Mouse (Mus musculus): ENCODE data around the gene Numbl.

Gene Numbl

DNA sequence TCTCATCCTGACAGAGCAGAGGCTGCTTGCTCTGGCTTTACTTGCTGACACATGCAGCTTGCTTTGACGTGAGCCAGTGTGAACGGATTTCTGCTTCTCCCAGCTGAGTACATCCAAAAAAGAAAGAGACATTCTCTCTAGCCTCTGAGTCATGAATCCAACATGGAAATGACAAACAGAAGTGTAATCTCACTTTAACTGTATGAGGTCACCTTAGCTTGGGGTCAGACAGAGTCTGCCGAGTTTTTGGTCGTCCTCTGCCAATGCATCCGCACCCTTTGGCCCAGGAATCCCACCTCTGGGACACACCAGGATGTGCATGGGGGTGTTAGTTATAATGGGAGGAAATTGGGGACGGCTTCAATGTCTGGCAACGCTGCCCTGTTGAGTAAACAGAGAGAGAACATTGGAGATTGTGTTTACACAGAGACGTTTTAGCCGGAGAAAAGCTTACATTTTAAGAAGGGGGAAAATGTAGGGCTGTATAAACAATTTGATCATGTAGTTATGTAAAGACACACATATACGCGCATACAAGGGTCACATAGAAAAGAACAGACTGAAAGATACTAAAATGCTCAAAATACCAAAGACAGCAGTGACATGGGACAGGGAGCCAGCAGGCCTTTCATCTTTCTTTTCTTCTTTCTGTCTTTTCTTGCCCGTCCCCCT lies 33.7 kb downstream of the Numbl start:
- DNase-seq (ENCODE audit: low read depth in 2 of 2, low spot score in 2 of 2), result no peak

DNA sequence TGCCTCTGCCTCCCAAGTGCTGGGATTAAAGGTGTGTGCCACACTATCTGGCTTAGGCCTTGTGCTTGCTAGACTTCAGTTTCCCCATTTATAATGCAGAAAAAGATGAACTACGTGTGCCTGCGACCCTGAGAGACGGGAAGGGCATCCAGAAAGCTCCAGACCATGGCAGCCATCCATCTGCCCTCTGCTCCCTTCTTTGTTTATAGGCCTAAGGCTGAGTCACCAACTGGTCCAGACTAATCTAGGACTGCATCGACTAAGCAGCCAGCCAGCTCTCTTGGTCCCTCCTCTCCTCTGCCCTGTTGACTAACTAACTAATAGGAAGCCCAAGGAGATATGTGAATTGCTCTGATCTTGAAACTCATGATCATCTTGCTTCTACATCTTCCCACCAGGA lies 37.7 kb downstream of the Numbl start:
- no peak for DNase-seq (ENCODE audit: low read depth in 2 of 2, low spot score in 2 of 2)

DNA sequence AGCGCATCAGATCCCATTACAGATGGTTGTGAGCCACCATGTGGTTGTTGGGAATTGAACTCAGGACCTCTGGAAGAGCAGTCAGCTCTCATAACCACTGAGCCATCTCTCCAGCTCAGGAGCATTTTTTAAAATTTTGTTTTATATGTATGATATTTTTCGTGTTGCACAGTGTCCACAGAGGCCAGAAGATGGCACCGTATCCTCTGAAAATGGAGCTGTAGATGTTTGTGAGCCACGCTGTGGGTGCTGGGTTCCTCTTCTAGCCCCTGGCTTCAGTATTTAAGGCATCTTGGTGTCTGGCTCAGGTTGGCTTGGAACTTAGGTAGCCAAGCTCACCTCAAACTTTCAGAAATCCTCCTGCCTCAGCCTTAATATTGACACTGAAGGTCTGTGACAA lies 38.3 kb downstream of the Numbl start:
- DNase-seq (ENCODE audit: low read depth in 2 of 2, low spot score in 2 of 2), result no peak

DNA sequence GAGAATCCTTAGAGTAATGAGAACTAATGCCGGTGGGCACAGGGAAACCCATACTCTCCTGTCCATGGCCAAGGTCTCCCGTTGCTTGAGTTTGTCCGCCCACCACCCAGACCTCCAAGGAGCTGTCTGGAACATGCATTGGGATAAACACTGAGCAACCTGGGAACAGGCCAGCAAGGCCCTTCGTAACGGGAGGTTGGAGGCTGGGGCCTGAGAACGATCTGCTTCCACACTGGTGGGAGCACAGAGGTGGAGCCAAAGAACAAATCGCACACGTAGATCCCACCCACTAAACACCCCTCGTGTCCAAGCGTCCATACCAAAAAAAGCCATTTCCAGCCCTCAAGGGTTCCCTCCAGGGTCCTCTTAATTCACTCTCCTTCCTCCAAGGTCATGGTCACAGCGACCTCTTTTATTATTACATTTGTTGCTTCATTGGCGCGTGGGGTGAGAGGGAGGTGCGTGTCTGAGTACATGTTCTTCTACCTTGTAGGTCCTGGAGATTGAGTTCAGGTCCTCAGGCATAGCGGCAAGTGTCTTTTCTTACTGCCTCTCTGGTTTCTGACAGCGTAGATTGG lies 39.9 kb downstream of the Numbl start:
- no peak for DNase-seq (ENCODE audit: low read depth in 2 of 2, low spot score in 2 of 2)

DNA sequence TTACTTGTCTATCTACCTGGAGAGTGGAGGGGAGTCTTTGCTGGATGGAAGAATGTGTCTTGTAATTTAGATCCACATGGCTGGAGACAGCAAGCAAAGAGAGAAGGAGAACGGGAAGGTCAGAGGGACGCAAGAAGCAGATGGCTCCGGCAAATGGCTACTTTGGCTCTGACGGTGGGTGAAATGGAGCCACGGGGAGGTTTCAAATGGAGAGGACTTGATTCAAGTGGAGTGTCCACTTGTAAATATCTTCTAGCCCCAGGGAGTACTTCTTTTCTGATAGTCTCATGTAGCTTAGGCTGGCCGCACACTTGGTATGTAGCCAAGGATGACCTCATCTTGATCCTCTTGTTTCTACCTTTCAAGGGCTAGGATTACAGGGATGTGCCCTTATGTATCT lies 40.6 kb downstream of the Numbl start:
- DNase-seq (ENCODE audit: low read depth in 2 of 2, low spot score in 2 of 2), result no peak

DNA sequence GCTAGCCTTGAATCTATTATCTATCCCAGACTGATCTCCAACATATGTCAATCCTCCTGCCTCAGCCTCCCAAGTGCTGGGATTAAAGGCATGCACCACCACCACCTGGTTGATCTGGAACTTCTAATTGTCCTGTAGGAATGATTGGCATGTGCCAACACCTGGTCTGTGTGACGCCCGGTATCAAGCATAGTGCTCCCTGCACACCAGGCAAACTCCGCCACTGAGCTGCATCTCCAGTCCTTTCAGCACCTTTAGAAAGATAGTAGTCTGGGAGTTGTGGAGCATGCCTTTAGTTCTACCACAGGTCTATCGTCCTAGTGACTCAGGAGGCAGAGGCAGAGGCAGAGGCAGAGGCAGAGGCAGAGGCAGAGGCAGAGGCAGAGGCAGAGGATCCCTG lies 42.1 kb downstream of the Numbl start:
- no peak for DNase-seq (ENCODE audit: low read depth in 2 of 2, low spot score in 2 of 2)

DNA sequence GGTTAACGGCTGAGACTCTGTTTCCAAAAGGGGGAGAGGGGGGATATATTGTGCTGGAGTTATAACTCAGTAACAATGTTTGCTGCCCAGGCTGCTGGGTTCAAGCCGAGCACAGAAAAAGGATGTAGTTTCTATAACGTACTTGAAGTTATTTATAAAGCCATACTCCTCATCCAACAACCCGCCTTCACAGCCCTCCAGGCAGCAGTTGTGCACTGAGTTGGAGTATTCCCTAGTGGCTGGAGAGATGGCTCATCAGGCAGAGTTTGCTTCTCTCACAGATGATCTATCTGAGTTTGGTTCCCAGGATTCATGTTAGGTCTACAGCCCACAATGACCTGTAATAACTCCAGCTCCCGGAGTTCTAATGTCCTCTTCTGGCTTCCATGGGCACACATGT lies 42.6 kb downstream of the Numbl start:
- no peak for DNase-seq (ENCODE audit: low read depth in 2 of 2, low spot score in 2 of 2)

DNA sequence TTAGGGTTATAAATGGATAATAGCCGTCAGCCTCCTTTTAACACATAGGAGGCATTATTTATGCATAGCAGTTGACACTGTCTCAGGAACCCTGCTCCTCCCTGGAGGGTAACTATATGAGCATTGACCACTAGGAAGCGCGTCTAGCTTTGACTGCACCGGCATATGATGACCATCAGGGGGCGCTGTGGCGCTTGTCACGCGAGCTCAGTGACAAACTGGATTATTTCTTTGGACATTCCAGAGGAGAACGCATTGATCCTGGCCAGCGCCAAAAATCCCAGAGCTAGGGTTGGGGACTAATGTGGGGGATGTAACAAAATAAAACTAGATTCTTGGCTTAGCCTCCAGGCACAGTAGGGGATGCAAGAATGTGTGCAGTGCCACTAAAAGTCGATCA lies 43.9 kb downstream of the Numbl start:
- DNase-seq (ENCODE audit: low read depth in 2 of 2, low spot score in 2 of 2), result peak in 1 of 2 experiments; percentile 42

DNA sequence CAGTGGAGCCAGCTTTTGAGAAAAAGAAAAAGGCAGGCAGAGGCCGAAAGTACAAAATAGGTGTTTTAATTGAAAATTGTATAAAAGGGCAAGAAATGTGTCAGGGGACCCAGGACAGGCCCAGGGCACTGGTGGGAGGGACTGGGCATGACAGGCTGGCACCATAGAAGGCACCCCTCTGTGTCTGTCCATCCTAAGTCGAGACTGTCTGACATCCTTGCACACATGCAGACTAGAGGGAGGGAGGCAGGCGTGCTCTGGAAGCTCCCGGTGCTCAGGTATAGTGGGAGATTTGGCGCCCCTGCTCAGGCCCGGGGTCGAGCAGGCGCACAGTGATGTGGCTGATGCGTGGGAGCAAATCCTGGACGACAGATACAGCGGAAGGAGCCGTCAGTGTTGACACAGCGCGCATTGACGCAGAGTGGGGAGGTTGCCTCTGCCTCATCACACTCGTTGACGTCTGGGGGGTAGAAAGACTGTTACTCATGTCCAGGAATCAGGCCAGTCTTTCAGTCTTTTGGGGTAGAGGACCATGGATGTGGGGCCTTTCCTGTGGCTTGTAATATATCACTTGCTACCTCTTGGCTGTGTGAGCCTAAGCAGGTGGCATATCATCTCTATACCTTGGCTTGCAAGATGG lies 47.0 kb downstream of the Numbl start:
- DNase-seq (ENCODE audit: low read depth in 2 of 2, low spot score in 2 of 2), result no peak

DNA sequence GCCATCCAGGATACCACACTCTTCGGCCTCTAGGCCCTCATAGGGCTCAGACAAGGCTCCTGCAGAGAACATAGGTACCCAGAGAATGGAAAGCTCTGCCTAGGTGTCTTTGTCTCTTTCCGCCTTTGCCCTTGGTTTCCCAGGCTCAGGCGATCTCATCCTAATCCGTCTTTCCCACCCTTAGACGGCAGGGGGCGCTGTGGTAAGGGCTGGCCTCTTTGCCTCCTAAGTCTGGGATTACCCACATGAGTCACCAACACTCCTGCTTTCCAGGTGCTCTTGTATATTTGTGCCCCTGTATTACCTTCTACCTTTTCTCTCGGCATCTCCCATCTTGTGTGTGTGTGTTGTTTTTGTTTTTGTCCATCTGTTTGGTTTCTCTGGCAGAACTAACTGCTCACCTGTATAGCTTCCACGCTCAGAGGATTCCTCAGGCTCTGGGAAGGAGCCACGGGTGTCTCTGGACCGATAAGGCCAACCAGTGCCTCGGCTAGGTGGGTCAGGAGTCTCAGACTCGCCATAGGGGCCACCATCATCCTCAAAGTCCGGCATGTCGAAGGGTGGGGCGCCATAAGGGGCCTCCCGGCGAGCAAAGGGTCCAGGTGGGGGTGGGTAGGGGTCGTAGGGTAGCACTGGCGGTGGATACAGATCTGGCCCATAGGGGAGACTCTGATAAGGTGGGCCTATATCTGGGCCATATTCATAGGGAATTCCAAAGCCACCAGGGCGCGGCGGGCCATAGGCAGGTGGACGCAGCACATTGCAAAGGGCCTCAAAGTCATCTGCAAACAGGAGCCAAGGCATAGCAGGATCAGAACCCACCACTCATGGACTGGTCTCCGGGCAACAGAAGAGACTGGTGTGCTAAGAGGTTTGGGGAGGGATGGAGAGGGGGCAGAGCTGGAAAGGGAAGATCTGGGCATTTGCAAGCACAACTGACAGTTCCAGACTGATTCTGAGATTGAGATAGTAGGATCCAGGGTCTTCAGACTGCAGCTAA lies 48.2 kb downstream of the Numbl start:
- DNase-seq (ENCODE audit: low read depth in 2 of 2, low spot score in 2 of 2), result no peak

DNA sequence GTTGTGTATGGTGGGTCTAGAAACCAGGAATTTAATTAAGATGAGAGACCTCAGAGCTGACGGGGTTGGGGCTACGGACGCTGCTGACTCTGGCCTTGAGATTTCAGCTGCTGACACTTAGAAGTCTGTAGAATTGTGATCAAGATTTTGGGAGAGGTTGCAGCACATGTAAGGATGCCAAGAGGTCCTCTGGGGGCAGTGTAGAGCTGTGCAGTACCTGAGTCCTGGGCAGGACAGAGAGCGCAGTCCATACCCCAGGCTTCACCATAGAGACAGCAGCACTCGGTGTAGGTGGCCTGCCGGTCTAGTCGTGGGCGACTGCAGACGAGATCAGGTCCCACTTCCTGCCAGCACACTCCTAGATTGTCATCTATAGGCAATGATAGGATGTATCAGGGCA lies 49.3 kb downstream of the Numbl start:
- DNase-seq (ENCODE audit: low read depth in 2 of 2, low spot score in 2 of 2), result no peak

DNA sequence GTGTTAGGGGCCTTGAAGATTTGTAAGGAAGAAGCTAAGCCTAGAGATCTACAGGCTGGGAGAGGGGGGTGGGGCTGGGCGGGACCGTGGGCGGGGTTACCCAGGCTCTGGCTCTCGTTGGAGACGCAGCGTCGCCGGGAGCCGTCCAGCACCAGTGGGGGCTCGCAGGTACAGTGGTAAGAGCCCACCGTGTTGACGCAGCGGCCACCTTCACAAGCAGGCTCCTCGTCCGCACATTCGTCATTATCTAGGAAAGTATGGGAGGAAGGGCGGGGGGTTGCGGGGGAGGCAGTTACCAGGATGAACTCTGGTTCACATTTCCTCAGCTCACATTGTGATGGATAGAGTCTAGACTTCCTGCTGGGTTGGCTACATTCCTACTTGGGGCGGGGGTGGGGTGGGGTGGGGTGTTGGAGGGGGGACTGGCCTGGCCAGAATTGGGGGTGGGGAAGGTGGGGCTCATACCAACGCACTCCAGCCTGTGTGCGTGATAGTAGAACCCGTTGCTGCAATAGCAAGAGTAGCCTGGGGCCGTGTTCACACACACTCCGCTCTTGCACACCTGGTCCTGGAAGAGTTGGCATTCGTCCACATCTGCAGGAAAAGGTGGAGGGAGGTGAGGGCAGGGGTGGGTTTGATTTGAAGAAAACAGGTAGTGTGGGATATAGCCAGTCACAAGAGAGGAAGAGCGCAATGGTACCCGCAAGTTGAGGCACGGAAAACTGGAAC lies 50.8 kb downstream of the Numbl start:
- DNase-seq (ENCODE audit: low read depth in 2 of 2, low spot score in 2 of 2), result no peak

DNA sequence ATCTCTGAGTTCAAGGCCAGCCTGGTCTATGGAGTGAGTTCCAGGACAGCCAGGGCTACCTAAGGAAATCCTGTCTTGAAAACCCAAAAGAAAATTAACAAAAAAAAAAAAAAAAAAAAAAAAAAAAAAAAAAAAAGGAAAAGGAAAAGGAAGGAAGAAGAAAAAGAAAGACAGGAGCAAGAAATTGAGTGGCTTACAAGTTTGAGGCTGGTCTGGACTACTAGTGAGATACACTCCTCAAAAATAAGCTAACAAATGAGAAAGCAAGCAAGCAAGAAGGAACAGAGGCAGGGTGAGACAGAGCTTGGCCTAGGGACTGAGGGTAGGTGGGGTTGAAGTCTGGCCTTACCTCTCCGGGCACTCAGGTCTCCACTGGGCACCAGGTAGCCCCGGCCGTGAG lies 51.6 kb downstream of the Numbl start:
- DNase-seq (ENCODE audit: low read depth in 2 of 2, low spot score in 2 of 2), result no peak

DNA sequence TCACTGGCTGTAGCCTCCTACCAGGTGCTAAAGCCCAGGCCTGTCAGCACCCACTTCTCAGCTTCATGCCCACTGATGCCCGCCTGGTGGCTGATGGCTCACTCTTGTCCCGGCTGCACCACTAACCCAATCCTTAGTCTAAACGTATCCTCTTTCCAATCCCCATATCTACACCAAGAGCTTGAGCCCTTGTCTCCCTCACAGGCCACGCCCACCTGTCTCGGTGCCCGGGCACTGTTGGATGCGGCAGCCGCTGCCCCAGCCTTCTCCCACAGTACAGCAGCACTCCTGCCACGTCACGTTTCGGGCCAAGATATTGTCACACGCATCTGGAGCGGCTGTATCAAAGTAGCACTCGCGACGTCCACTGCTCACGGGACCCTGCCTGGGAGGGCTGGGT lies 52.1 kb downstream of the Numbl start:
- no peak for DNase-seq (ENCODE audit: low read depth in 2 of 2, low spot score in 2 of 2)

DNA sequence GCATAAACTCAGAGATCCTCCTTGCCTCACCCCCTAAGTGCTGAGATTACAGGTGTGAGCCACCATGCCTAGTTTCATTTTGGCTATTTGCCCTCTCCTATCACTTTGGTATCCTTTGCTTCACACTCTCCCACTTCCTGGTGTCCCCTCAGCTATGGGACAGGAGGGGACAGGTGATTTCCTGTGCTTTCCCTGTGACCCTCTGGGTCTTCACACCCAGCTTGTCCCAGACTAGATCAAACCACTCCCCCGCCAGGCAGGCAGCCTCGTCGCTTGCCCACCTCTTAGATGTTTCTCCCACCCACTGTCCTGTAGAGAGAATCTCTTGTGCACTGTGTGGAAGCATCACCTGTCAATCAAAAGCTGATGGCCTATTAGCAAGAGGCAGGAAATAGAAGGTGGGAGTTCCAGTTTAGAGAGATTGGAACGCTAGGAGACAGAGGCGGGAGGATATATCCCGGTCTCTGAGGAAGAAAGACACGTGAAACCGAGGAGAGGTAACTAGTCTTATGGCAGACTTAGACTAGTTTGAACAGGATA lies 52.8 kb downstream of the Numbl start:
- DNase-seq (ENCODE audit: low read depth in 2 of 2, low spot score in 2 of 2), result no peak

DNA sequence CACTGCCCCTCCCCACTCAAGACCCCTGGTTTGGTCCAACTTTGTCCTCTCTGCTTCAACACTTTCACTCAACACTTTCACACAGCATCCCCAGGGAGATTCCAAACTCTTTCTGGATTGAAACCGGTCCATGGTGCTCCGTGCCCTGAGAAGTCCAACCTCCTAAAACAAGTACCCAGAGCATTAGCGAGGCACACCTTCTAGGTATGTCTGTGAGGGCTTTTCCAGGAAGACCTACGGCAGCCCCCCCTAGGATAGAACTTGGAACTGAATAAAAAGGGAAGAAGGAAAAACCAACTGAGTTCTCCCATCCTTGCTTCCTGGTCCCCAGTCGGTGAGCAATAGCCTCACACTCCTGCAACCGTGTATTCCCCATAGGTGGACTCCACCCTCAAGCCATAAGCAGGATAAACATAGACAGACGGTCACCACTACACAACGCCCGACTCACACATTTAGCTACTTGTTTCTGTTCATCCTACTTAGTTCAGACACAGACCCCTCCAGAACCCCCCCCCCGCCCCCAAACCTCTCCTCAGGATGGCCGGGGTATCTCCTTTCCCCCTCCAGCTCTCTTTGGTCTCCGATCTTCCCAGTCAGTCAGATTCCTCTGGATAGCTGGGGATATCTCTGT lies 53.5 kb downstream of the Numbl start:
- no peak for DNase-seq (ENCODE audit: low read depth in 2 of 2, low spot score in 2 of 2)

DNA sequence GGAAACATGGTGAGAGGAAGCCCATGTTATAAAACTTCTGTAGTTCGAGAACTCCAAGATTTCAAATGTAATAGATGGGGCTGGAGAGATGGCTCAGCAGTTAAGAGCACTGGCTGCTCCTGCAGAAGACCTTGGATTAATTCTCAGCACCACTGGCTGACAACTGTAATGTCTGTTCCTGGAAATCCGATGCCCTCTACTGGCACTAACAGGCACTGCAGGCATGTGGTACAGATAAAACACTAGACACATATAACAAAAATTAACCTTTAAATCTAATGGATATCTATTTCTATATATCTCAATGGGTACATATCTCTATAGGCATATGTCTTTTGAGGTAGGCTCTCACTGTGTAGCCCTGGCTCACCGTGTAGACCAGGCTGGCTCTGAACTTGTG lies 56.2 kb downstream of the Numbl start:
- DNase-seq (ENCODE audit: low read depth in 2 of 2, low spot score in 2 of 2), result no peak

DNA sequence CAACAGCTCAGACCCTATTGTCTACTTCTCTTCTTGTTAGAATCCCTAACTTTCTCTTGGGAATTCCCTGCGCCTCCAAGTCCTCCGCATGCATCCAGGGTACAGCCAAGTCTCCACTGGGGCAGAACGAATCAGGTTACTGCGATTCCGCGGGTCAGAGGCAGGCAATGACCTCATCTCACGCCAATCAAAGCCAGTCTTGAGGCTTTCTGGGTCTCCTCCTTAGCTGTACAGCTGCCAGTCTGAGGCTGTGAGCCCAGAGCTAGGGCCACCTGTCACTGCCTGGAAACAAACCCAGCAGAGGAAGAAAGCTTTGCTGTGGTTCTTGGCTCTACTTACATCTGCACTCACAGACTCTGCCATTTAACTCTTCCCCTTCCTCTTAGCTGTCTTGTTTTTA lies 57.7 kb downstream of the Numbl start:
- DNase-seq (ENCODE audit: low read depth in 2 of 2, low spot score in 2 of 2), result no peak

DNA sequence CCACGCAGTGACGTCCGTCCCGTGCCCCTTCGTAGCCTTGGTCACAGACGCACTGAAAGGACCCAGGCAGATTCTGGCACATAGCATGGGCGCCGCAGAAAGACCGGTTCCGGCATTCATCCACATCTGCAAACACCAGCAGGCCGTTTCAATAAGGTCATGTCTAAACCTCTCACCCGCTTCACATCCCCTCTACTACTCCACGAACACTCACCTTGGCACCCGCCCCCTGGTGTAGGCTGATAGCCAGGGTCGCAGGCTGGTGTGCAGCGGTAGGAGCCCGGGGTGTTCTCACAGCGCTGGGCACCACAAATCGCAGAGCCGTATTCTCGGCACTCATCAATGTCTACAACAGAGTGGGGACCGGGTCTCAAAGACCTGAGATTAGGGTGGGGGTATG lies 61.2 kb downstream of the Numbl start:
- no peak for DNase-seq (ENCODE audit: low read depth in 2 of 2, low spot score in 2 of 2)

DNA sequence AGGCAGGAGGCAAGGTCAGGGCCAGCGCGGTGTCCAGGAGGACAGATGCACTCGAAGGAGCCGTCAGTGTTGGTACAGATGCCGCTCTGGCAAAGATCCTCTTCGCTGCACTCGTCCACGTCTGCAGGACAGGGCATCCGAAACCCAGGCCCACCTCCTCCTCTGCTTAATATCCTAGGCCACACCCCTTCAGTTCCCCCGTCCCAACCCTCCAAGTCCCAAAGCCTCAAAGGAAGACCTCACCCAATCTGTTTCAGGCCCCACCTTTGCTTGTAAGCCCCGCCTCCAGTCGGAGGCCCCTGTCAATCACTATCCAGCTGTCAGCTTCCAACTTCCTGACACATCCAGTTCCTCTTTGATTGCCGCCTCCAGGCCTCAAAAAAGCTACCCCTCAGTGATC lies 64.1 kb downstream of the Numbl start:
- no peak for DNase-seq (ENCODE audit: low read depth in 2 of 2, low spot score in 2 of 2)
